Mouse (Mus musculus) small intestine, adult 2 months (tissue): ENCODE results near the gene Eps8l3.

Experiments
- CTCF ChIP-seq: fragments of 200-500 bp; IDR thresholded peaks from 2 replicates; pipeline ENCODE4 v1.5.1; 2012; ENCODE audit warnings: low read depth, mild to moderate bottlenecking, control low read depth, inconsistent platforms, low read length, moderate library complexity, mixed read lengths; ENCODE audit not compliant: insufficient replicate concordance, insufficient read length; ENCODE audit errors: extremely low read depth
- POLR2A ChIP-seq: fragments of 200-500 bp; IDR thresholded peaks from 2 replicates; pipeline ENCODE4 v1.6.1; 2012; ENCODE audit warnings: low read depth, mild to moderate bottlenecking, control low read depth, inconsistent platforms, low read length, moderate library complexity

DNA sequence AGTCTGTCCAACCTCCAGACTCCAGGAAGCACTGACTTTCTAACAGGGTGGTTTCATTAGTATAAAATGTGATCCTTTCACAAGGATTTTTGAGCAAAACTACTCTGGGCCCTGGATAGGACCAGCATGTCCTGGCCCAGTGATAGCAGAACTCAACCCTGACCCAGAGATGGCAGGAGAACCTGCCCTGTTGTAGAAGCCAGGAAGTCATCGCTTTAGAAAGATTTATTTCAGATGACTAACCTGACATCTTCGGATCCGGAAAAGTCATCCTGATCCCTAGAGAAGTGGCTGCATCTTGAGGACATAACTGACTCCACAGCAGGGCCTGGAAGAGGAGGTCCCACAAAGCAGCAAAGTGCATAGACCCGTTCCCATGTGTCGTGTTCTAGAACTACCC, 37.2 kb upstream of the Eps8l3 start:
- no peak for TF ChIP-seq POLR2A
- no peak for TF ChIP-seq CTCF
